Mouse (Mus musculus): Measurements from ENCODE around the gene Spag16.

Gene Spag16

DNA sequence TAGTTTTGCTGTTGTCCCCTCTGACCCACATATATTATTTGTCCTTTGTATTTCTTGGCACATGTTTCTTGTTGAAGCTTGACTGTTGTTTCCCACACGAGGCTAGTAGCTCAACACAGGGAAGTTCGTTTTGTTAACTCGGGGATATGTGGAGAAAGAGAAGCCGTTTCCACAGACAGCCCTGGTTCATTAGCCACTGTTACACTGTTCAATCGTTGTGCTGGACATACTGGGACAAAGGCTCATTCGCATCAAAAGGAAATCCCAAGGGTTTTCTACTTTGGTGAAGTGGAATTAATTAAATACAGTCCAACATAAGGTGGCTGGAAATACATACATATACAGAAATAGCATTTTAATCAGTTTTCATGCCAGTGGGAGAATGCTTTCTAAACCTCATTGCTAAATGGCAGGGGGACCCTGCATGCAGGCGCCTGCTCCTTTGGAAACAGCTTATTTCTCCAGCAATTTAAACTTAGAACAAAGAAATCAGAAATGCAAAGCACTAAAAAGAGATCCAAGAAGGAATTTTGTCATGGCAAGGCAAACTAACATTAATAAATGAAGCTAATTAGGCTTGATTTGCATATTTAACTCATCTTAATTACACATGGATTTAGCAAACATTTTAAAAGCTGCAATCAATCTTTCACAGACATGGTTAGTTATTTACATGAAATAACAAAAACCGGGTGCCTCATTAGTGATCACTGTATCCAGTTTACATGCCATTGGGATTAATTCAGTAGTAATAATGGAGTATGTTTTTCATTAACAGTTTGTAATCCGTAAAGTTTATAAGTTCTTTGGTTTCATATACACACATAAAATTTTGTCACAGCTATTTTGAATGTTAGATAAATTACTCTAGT lies 615.7 kb downstream of the Spag16 start:
- no peak for DNase-seq (ENCODE audit: low spot score in 2 of 2)

DNA sequence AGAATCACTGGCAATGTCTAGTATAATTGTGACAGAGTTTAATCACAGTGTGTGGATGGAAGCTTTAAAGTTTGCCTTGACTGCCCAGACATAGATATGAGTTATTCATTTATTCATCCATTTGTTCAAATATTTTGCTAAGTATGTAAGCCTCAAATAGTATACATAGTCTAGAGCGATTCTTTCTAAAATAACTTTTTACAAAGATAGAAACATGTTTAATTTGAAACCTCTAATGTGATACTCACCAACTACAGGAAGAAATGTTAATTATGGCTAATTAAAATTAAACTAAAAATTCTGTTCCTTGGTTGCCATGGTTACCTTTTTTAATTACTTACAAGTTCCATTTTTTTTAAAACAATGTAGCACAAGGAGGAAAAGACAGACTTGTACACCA lies 653.1 kb downstream of the Spag16 start:
- DNase-seq (ENCODE audit: low spot score in 2 of 2): no peak

DNA sequence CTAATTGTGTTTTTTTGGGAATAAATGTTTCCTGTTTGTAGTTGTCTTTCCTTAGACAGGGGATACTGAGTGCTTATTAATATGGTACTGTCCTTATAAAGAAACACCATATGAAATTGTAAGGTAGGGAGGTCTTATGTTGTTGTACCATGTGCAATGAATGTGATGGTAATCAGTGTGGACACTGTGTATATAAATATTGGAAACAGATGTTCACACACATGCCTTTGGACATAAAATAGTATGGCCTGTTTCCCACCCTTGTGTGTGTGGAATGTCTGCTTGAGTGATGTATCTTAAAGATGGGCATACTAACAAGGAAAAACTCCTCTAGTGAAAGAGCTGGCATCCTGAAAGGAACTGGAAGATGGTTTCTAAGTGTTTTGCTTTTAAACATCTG lies 692.1 kb downstream of the Spag16 start:
- DNase-seq (ENCODE audit: low spot score in 2 of 2): no peak

DNA sequence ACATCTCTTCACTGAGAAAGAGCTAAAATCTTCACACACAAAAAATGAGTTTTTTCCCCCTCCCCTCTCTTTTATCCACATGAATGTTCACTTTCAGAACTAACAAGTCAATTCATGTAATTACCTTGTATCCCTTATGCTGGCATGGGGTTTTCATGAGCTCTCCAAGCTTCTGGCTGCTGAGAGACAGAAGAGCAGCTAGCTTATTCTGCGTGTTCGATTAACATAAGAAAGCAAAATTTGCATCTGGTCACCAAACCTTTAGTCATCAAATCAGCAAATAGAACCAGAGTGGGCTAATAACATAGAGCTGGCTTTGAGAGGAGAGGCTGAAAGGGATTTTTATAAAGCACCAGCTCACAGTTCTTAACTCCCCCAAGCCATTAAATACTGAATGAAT lies 700.4 kb downstream of the Spag16 start:
- DNase-seq (ENCODE audit: low spot score in 2 of 2): no peak

DNA sequence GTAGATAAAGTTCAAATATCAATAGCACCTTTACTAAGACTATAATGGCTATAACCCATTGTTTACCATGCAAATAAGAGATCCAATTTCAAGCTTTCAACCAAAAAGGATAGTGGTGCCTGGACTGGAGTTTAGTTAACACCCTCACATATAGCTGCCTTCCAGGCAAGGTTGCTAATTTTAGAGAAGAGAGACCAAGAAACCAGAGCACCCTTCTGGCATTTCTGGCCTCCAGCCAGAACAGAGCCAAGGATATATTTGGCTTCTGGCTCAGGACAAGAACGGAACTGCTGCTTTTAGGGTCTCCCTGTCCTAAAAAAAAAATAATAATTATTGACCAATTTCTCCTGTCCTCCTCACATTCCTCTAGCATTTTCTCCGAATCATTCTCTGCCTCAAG lies 703.0 kb downstream of the Spag16 start:
- peak; percentile 9 to 10 for DNase-seq (ENCODE audit: low spot score in 2 of 2)

DNA sequence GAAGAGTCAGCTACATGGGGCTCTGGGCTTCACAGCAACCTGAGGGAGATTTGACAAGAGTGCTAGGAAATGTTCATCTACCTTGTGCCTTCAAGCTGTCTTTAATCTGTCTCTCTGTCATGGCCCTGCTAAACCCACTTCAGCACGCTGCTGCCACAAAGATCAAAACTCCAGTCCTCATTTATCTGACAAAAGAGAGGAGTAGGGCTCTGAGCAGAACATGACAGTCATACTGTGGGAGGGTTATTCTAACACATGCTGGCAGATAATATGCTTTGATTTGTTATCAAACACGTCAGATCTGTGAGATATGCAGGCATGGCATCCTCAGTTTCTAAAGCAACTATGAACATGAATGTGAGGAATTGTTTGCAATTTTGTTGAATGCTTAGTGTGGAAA lies 725.1 kb downstream of the Spag16 start:
- no peak for DNase-seq (ENCODE audit: low spot score in 2 of 2)

DNA sequence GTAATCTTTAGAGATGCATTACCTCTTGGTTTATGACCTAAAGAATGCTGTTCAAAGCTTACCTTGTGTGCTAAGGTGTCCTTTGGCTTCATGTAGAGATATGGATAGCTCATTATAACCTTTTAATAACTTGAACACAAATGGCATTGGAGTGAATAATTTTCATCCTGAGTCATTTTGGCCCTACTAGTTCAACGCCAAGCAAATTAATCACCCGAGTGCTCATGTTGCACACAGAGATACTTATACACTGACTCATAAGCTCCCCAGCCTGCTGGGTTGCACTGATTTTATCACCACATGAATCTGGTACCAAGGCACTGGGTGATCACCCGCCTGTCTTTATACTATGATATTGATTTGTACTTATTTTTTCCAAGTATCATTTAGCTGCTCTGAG lies 795.0 kb downstream of the Spag16 start:
- DNase-seq (ENCODE audit: low spot score in 2 of 2): no peak

DNA sequence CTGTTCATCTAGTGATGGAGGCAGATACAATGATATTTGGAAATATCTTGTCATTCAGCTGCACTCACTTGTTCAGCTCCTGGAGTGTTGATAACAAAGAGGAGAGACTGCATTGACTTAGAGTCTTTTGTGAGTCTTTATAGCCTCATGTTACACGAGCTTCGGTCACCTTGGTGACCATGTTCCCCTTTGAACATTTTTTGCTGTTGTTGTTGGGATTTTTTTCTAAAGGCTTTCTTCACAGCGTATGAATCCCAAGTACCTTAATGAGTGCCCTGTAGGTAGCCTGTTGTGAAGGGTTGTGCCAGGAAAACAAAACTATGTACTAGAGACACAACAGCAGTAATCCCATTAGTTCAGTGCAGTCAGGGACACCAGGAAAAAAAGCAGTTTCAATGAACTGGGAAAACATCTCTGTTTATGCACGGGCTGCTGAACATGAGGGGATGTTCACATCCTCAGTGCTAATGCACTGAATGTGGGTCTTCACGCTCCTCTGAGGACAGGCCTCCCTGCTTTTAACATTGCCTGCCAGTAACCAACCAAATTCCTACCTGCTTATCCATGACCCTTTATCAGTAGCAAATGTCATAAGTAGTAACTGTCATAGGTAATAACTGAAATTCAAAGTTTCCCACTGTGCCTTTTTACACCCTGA lies 798.2 kb downstream of the Spag16 start:
- DNase-seq (ENCODE audit: low spot score in 2 of 2): no peak

DNA sequence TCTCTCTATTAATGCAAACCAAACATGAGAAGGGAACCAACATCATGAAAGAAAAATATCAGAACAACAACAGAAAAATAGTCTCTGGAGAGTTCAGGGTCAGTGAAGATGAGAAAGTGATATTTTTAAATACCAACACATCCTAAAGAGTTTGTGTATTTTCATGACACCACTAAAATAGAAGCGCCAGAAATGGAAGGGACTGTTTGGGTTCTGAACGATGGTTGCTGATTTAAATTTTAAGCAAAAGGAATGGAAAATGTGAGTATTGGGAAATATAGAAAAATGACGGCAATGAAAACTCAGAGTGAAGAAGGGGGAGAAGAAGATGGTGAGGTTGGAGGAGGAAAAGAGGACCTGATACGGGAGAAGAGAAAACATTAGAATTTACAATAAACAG lies 825.9 kb downstream of the Spag16 start:
- DNase-seq (ENCODE audit: low spot score in 2 of 2): no peak

DNA sequence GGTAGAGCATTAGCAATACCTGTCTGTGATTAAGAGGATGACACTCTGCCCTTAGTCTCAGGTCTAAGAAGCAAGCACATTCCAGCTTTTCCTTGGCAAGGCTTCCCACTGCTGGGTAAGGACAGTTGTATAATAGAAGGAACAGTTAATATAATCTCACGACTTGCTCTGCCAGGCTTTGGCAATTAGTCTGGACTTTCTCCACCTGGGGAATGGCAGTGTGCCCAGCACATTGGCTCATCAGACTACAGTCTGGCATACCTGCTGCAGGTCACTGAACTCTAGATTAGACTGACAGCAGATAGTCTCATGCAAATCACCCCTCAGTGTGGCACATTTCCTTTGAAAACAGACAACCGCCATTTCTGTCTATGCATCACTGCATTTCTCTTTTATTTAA lies 865.8 kb downstream of the Spag16 start:
- no peak for DNase-seq (ENCODE audit: low spot score in 2 of 2)

DNA sequence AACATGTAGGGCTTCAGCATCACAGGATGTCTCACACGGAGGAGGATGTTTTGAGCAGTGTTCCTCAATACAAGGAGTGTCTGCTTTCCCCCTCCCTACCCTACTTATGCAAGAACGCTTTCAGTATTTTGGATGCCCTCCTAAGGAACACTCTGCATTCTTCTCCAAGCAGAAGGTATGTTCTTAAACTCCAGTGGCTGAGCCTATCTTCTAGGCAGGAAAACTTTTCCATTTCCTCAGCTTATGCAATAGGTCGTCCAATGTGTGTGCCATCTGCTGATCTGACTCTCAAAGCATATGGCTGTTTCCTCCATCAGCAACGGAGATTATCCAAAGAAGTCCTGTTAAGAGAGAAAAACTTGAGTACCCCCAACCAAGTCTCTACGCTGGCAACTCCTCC lies 873.5 kb downstream of the Spag16 start:
- DNase-seq (ENCODE audit: low spot score in 2 of 2): no peak

DNA sequence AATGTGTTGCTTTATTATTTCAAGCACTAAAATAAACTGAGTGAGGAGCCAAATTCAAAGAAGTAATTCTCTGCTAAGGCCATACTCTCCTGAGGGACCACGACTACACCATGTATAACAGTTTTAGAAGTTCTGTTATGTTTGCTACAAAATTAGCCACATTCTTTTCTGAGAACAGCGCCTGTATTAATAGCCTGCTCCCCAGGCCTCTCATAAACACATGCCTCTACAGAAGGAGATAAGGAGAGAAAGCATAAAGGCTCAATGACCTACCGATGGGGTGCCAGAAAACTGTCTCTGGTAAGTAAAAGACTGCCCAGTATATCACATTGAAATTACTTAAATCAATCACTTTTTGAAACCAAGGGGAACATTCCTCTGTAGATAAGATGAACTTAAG lies 877.2 kb downstream of the Spag16 start:
- no peak for DNase-seq (ENCODE audit: low spot score in 2 of 2)

DNA sequence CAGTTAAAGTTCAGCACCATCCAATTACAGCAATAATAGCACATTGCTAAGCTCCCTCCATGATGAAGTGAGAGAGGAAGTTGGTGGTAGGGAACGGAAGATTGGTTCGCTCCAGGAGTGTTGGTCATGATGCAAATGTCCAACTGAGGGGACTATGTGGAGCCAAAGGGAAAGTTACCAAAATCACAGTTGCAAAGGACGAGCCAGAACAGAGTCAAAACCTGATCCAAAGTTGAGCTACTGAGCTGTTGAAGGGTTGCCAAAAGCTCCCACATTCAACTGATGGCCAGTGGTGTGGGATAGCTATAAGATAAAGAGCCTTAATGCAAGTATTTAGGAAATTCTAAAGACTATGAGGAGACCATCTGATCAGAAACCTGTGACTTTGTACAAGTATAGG lies 879.1 kb downstream of the Spag16 start:
- DNase-seq (ENCODE audit: low spot score in 2 of 2): no peak

DNA sequence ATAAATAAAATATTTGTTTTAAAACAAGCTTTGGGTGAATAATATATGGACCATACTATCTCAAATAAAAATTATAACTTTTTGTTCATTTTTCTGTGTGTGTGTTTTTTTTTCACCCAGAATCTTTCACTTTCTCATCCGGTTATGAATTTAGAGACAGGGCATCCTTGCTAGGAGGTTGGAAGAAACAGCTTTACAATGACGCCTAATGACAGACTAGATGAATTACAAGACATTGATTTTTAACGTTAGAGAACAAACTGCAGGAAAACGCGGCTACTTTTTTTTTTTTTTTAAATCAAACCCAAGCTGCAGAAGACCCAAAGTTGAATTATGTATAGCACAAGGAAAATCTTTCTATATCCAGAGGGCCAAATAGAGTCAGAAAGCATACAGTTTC lies 898.3 kb downstream of the Spag16 start:
- DNase-seq (ENCODE audit: low spot score in 2 of 2): no peak

DNA sequence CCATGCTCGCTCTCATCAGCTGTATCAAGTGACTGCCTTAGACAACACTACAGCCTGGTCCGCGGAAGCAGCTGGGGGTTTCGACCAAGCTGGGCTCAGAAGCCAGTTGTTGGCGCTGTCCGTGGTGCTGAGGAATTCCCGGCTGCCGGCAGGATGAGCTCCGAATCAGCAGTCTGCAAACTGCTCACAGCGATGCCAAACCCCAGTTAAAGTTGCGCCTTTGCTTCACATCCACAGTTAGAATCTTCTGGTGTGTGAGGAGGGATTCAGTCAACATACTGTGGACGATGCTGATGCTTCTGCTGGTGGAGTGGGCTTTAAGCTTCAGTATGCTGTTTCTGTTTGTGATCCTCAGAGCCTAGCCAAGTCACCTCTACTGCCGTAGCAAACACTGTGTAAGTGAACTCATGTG lies 898.9 kb downstream of the Spag16 start, which contains the start of gene Vwc2l:
TSS of gene Vwc2l (plus strand) at position 61 of the 412 bp plus-strand sequence.
- DNase-seq (ENCODE audit: low spot score in 2 of 2): peak; percentile 64 to 69
